Mouse (Mus musculus) liver, embryonic 13.5 days (tissue): ENCODE data around the gene Csta1. TPM values are rescaled to one million over a fixed set of nuclear protein-coding genes. Genes with fewer than 3 reads are reported as not detected.

Experiments used
- ATAC-seq: fragments of 200-750 bp; cut with Nextera tagmentation; 2 replicates; pipeline ENCODE4 v1.8.0; 2017; ENCODE audit warnings: low read depth, mild to moderate bottlenecking, moderate number of reproducible peaks, moderate library complexity
- DNase-seq: peaks from one replicate; pipeline ENCODE4 v3.0.0; 2022
- H3K27ac ChIP-seq: fragments of 300-500 bp; sonication (generic); 2 replicates; pipeline ENCODE4 v1.5.1; 2015; ENCODE audit warnings: moderate library complexity, mild to moderate bottlenecking, inconsistent platforms
- H3K27me3 ChIP-seq: fragments of 300-500 bp; sonication (generic); 2 replicates; pipeline ENCODE4 v1.6.1; 2015; ENCODE audit warnings: mild to moderate bottlenecking, inconsistent platforms
- H3K36me3 ChIP-seq: fragments of 300-500 bp; sonication (generic); 2 replicates; pipeline ENCODE4 v1.6.1; 2015; ENCODE audit warnings: mild to moderate bottlenecking, inconsistent platforms
- H3K4me1 ChIP-seq: fragments of 300-500 bp; sonication (generic); replicated peaks from 2 replicates; pipeline ENCODE4 v1.6.1; 2015; ENCODE audit warnings: inconsistent platforms
- H3K4me2 ChIP-seq: fragments of 300-500 bp; sonication (generic); 2 replicates; pipeline ENCODE4 v1.6.1; 2015; ENCODE audit warnings: inconsistent platforms, mild to moderate bottlenecking, moderate library complexity
- H3K4me3 ChIP-seq: fragments of 300-500 bp; sonication (generic); replicated peaks from 2 replicates; pipeline ENCODE4 v1.5.1; 2015; ENCODE audit warnings: mild to moderate bottlenecking, inconsistent platforms
- H3K9ac ChIP-seq: fragments of 300-500 bp; sonication (generic); 2 replicates; pipeline ENCODE4 v1.6.1; 2015; ENCODE audit warnings: mild to moderate bottlenecking, inconsistent platforms
- H3K9me3 ChIP-seq: fragments of 300-500 bp; sonication (generic); replicated peaks from 2 replicates; pipeline ENCODE4 v1.6.1; 2016; ENCODE audit warnings: inconsistent platforms
- WGBS: fragments of 180-500 bp; shearing (Covaris S2); methylation state at CpG from one replicate; pipeline ENCODE4 v1.1.7; 2015; ENCODE audit not compliant: insufficient replicate concordance; 5-methylcytosine and 5-hydroxymethylcytosine counted together
- polyA plus RNA-seq: library from polyadenylated mRNA; unstranded; fragments of >200 nt; fragmentation: Nextera tagmentation; extraction: Ambion mirVana; gene quantifications from 2 replicates; pipeline ENCODE4 v1.2.1, GENCODE M21; 2015

The Csta1 gene
- polyA plus RNA-seq, 1 experiment from 2014 or later, result not detected

- Histone ChIP-seq H3K9ac (no peak overlapping the region), H3K4me3 (no peak overlapping the region), H3K27me3 (no peaks in the 10 kb centered on the region), H3K4me1 (no peaks in the 10 kb centered on the region), H3K36me3 (peaks cover 16% of the 10 kb centered on the region), H3K27ac (no peak overlapping the region), H3K4me2 (no peak overlapping the region), H3K9me3 (no peaks in the 10 kb centered on the region)
- 72% methylated on average over 3 of the region's 3 CpGs for WGBS
- DNase-seq (no peak), ATAC-seq (no peak)
Observed at GRCm38 (mm10) chr16:36094079-36094478, 37.0 kb downstream of the Csta1 start.

- Histone ChIP-seq H3K4me1 (peaks cover 6% of the 10 kb centered on the region; the same call in 1 of the 2 replicates), H3K9ac (no peak overlapping the region), H3K4me3 (no peak overlapping the region), H3K27me3 (no peaks in the 10 kb centered on the region), H3K36me3 (peaks cover 36% of the 10 kb centered on the region), H3K9me3 (no peaks in the 10 kb centered on the region), H3K27ac (no peak overlapping the region), H3K4me2 (no peak overlapping the region)
- 84% methylated on average over 11 of the region's 11 CpGs for WGBS
- ATAC-seq, result no peak
- no peak for DNase-seq
Observed at GRCm38 (mm10) chr16:36090785-36091509, 40.1 kb downstream of the Csta1 start.

DNA sequence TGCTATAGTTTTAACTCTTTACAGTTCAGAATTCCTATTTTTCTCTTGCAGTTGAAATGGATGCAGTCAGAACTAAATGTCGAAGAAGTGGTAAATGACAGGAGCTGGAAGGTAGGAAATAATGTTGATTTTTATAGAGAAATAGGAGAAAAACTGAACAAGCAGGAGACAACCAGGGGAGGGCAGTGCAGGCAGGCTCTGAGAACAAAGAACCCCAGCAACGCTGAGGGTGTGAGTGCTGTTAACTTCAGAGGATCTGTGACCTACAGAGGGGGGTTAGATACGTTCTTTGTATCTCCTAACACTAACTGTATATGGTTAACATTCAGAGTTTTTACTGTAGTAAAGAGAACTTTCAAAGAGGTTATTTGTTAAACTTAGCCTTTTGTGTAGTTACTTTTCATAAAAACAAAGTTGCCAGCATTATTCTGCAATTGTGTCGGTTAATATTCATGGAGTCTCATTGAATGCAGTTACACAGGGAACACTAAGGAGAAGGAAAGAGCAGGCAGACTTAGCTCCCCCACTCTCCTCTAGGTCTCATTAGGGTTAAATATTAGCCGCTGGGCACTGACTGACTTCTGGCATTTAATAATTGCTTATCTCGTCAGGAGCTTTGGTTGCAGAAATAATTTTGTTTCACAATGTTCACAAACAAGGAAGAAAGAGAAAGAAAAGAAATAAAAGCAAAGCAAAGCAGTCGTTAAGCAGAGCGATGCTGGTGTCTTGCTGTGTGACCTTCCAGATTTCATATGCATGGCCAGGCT, 41.0 kb downstream of the Csta1 start:
- no peak overlapping the region for H3K27ac ChIP-seq

DNA sequence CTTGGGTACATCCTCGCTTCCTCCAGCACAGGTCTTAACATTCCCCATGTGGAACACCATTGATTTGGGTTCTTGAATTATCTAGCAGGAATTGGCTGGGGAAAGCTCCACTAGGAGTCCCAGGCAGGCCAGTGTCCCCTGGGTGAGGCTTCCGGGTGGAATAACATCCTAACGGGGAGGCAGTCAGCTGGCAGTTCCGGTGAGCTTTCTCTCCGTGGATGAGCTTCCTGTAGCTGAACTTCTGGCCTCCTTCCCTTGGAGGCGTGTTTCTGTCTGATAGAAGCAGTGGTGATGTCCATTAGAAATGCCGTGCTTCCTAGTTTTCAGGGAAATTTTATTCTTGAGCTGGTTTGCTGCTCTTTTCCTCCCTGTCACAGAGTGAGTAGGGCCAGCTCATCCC, 42.0 kb downstream of the Csta1 start:
- H3K9me3 ChIP-seq, result no peaks in the 10 kb centered on the region
- peaks cover 50% of the 10 kb centered on the region for H3K36me3 ChIP-seq
- no peak overlapping the region for H3K4me2 ChIP-seq
- peaks cover 6% of the 10 kb centered on the region; the same call in 1 of the 2 replicates for H3K4me1 ChIP-seq
- ATAC-seq (no peak), DNase-seq (no peak)
- no peaks in the 10 kb centered on the region for H3K27me3 ChIP-seq
- H3K4me3 ChIP-seq, result no peak overlapping the region
- no peak overlapping the region for H3K9ac ChIP-seq
- 74% methylated on average over 7 of the region's 7 CpGs for WGBS
- peak overlapping the region; percentile 36; the same call in 1 of the 2 replicates for H3K27ac ChIP-seq

More for the DNA sequence above, 41.0 kb downstream of the Csta1 start:
- no peak for ATAC-seq
- 78% methylated on average over 8 of the region's 8 CpGs for WGBS
- Histone ChIP-seq H3K4me1 (peaks cover 6% of the 10 kb centered on the region; the same call in 1 of the 2 replicates), H3K9ac (no peak overlapping the region), H3K4me3 (no peak overlapping the region), H3K9me3 (no peaks in the 10 kb centered on the region), H3K4me2 (no peak overlapping the region), H3K36me3 (peaks cover 44% of the 10 kb centered on the region), H3K27me3 (no peaks in the 10 kb centered on the region)
- DNase-seq, result no peak

- DNase-seq (no peak), ATAC-seq (peak; percentile 82)
- Histone ChIP-seq H3K4me3 (no peak overlapping the region), H3K27me3 (no peaks in the 10 kb centered on the region), H3K36me3 (peaks cover 56% of the 10 kb centered on the region), H3K9ac (no peak overlapping the region), H3K4me2 (no peak overlapping the region), H3K27ac (peak overlapping the region; percentile 14; the same call in 1 of the 2 replicates), H3K9me3 (no peaks in the 10 kb centered on the region), H3K4me1 (peaks cover 6% of the 10 kb centered on the region; the same call in 1 of the 2 replicates)
- 67% methylated on average over 4 of the region's 4 CpGs for WGBS
Observed at GRCm38 (mm10) chr16:36087846-36088245, 43.2 kb downstream of the Csta1 start.

DNA sequence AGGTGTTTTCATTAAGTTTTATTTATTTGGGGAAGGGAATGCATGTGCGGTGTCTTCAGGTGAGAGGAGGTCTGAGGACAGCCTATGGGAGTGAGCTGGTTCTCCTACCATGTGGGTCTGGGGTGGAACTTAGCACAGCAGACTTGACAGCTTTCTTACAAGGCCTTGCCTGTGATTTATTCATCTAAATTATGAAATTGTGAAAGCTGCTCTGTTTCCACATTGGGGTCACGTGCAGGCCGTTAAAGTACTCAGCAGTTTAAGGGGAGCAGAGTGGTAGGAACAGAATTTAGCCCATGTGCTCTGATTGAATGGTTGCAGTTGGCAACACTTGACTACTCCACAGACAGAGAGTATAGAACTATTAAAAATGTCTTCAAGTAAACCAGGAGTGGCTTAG, 51.1 kb downstream of the Csta1 start:
- 89% methylated on average over 3 of the region's 3 CpGs for WGBS
- Histone ChIP-seq H3K9me3 (no peaks in the 10 kb centered on the region), H3K4me3 (no peak overlapping the region), H3K9ac (no peak overlapping the region), H3K4me1 (no peaks in the 10 kb centered on the region), H3K27me3 (no peaks in the 10 kb centered on the region), H3K27ac (no peak overlapping the region), H3K4me2 (no peak overlapping the region), H3K36me3 (peaks cover 24% of the 10 kb centered on the region)
- DNase-seq (no peak), ATAC-seq (no peak)

DNA sequence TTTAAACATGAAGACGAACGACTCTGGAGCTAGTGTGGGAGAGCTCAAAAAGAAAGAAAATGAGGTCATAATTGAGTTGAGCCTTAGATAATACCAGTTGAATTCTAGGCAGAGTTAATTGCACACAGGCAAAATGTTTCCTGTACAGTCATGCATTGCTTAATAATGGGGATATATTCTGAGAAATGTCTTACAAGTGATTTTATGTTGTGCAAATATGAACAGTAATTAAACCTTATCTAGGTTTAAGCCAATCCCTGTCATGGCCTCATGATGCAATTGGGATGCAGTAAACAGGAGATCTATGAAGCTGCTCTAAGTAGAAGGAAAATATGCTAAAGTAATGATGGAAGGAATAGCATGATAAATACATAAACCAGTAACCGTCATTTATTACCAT, 56.3 kb downstream of the Csta1 start:
- 77% methylated on average over 3 of the region's 3 CpGs for WGBS
- Histone ChIP-seq H3K4me3 (no peak overlapping the region), H3K27me3 (no peaks in the 10 kb centered on the region), H3K9ac (no peak overlapping the region), H3K4me1 (peaks cover 20% of the 10 kb centered on the region), H3K4me2 (no peak overlapping the region), H3K9me3 (no peaks in the 10 kb centered on the region), H3K27ac (no peak overlapping the region), H3K36me3 (peaks cover 3% of the 10 kb centered on the region)
- DNase-seq (no peak), ATAC-seq (no peak)

GRCm38 (mm10) chr16:36072410-36073011, 58.5 kb downstream of the Csta1 start:
- DNase-seq, result no peak
- ATAC-seq, result no peak
- WGBS, result 21% methylated on average over 8 of the region's 8 CpGs

GRCm38 (mm10) chr16:36071450-36072379, 59.3 kb downstream of the Csta1 start, which contains the start of the genes Fam162a and Ccdc58:
TSS of gene Fam162a (minus strand) at chr16:36071594.
TSS of gene Ccdc58 (plus strand) at chr16:36071685.
- H3K9ac ChIP-seq, result peak within 1 kb of the TSS; percentile 91
- ATAC-seq (peak; percentile 94), DNase-seq (peak; percentile 85)
- H3K27ac ChIP-seq, result peak within 1 kb of the TSS; percentile 94
- no peaks in the 10 kb centered on the region for H3K27me3 ChIP-seq
- under 1% methylated on average over 81 of the region's 81 CpGs for WGBS
- H3K36me3 ChIP-seq, result peaks cover 12% of the 10 kb centered on the region
- peak within 1 kb of the TSS; percentile 81 for H3K4me3 ChIP-seq
- peaks cover 47% of the 10 kb centered on the region for H3K4me1 ChIP-seq
- peak within 1 kb of the TSS; percentile 89 for H3K4me2 ChIP-seq
- no peaks in the 10 kb centered on the region for H3K9me3 ChIP-seq

More at GRCm38 (mm10) chr16:36072410-36073011, 58.5 kb downstream of the Csta1 start:
- peaks cover 42% of the 10 kb centered on the region for H3K4me1 ChIP-seq
- no peaks in the 10 kb centered on the region for H3K27me3 ChIP-seq
- peak overlapping the region; percentile 89 for H3K4me2 ChIP-seq
- peak overlapping the region; percentile 91 for H3K9ac ChIP-seq
- H3K27ac ChIP-seq, result peak overlapping the region; percentile 94
- peaks cover 8% of the 10 kb centered on the region for H3K36me3 ChIP-seq
- H3K9me3 ChIP-seq, result no peaks in the 10 kb centered on the region
- H3K4me3 ChIP-seq, result peak overlapping the region; percentile 81

GRCm38 (mm10) chr16:36071071-36071449, 60.0 kb downstream of the Csta1 start:
- peak overlapping the region; percentile 89 for H3K4me2 ChIP-seq
- H3K9me3 ChIP-seq, result no peaks in the 10 kb centered on the region
- no peaks in the 10 kb centered on the region for H3K27me3 ChIP-seq
- peaks cover 12% of the 10 kb centered on the region for H3K36me3 ChIP-seq
- DNase-seq (peak; percentile 6), ATAC-seq (no peak; the same call in none of the 2 replicates)
- H3K4me1 ChIP-seq, result peaks cover 47% of the 10 kb centered on the region
- under 1% methylated on average over 16 of the region's 16 CpGs for WGBS
- H3K27ac ChIP-seq, result peak overlapping the region; percentile 94
- H3K9ac ChIP-seq, result peak overlapping the region; percentile 91
- peak overlapping the region; percentile 81 for H3K4me3 ChIP-seq
